Mouse (Mus musculus): ENCODE data around the gene Ldhb. TPM values are rescaled to one million over a fixed set of nuclear protein-coding genes. Genes with fewer than 3 reads are reported as not detected.
A peak's percentile ranks its signal among the peaks of the same experiment; 100 is the strongest.

Ldhb gene
- polyA plus RNA-seq, 1 experiment from 2014 or later: 149 TPM

DNA sequence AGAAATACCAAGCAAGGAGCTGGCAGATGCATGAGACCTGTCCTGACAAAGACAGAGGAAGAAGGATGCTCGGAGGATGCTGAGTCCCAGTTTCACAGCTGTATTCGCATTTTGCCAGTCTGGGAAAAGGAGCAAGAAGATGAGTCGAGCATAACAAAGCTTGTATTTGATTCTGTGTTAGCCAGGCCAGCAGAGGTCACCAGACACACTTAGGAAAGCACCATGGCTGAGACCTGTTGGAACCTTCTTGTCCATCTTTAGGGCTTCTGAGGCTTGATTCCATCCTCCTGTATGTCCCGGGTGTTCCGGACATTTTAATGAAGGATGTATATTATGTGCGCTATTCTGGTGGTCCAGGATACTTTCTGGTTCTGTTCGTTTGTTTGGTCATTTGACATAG, 30.5 kb downstream of the Ldhb start:
- WGBS: 77% methylated on average over 7 of the region's 7 CpGs
- Histone ChIP-seq H3K4me3 (ENCODE audit: low read depth, low read length) (no peak overlapping the region), H3K9ac (ENCODE audit: low read length) (no peak overlapping the region), H3K4me1 (replicated peaks; ENCODE audit: control insufficient read depth, insufficient read depth, low read length) (no peaks in the 10 kb centered on the region), H3K36me3 (ENCODE audit: control insufficient read depth, insufficient read depth, low read length) (no peaks in the 10 kb centered on the region), H3K4me2 (ENCODE audit: low read length) (no peak overlapping the region), H3K9me3 (ENCODE audit: control insufficient read depth, low read length) (no peaks in the 10 kb centered on the region), H3K27me3 (replicated peaks; ENCODE audit: control insufficient read depth, insufficient read depth, low read length) (no peaks in the 10 kb centered on the region), H3K27ac (ENCODE audit: low read depth) (no peak overlapping the region)
- DNase-seq (ENCODE audit: low spot score) (no peak), ATAC-seq (replicated peaks; ENCODE audit: low FRiP score, low TSS enrichment, low read depth) (no peak)

GRCm38 (mm10) chr6:142472801-142473203, 35.0 kb downstream of the Ldhb start, which contains the start of gene Gys2:
Gene Gys2 (minus strand): TSS chr6:142473109.
- ATAC-seq (replicated peaks; ENCODE audit: low FRiP score, low TSS enrichment, low read depth) (no peak), DNase-seq (ENCODE audit: low spot score) (no peak)
- Histone ChIP-seq H3K27me3 (replicated peaks; ENCODE audit: control insufficient read depth, insufficient read depth, low read length) (no peaks in the 10 kb centered on the region), H3K4me2 (ENCODE audit: low read length) (no peak within 1 kb of the TSS), H3K9me3 (ENCODE audit: control insufficient read depth, low read length) (no peaks in the 10 kb centered on the region), H3K9ac (ENCODE audit: low read length) (no peak within 1 kb of the TSS), H3K4me1 (replicated peaks; ENCODE audit: control insufficient read depth, insufficient read depth, low read length) (no peaks in the 10 kb centered on the region), H3K4me3 (ENCODE audit: low read depth, low read length) (no peak within 1 kb of the TSS), H3K27ac (ENCODE audit: low read depth) (no peak within 1 kb of the TSS), H3K36me3 (ENCODE audit: control insufficient read depth, insufficient read depth, low read length) (no peaks in the 10 kb centered on the region)
- WGBS: 68% methylated on average over 4 of the region's 4 CpGs

- DNase-seq (ENCODE audit: low spot score) (no peak), ATAC-seq (replicated peaks; ENCODE audit: low FRiP score, low TSS enrichment, low read depth) (no peak)
- no peaks in the 10 kb centered on the region for H3K4me1 ChIP-seq (replicated peaks; ENCODE audit: control insufficient read depth, insufficient read depth, low read length)
- no peak overlapping the region for H3K9ac ChIP-seq (ENCODE audit: low read length)
- no peaks in the 10 kb centered on the region for H3K36me3 ChIP-seq (ENCODE audit: control insufficient read depth, insufficient read depth, low read length)
- H3K9me3 ChIP-seq (ENCODE audit: control insufficient read depth, low read length): no peaks in the 10 kb centered on the region
- WGBS: 74% methylated on average over 8 of the region's 8 CpGs
- no peak overlapping the region for H3K4me3 ChIP-seq (ENCODE audit: low read depth, low read length)
- H3K27me3 ChIP-seq (replicated peaks; ENCODE audit: control insufficient read depth, insufficient read depth, low read length): no peaks in the 10 kb centered on the region
- no peak overlapping the region for H3K27ac ChIP-seq (ENCODE audit: low read depth)
- no peak overlapping the region for H3K4me2 ChIP-seq (ENCODE audit: low read length)
Measured at GRCm38 (mm10) chr6:142471141-142471540, 36.6 kb downstream of the Ldhb start.

DNA sequence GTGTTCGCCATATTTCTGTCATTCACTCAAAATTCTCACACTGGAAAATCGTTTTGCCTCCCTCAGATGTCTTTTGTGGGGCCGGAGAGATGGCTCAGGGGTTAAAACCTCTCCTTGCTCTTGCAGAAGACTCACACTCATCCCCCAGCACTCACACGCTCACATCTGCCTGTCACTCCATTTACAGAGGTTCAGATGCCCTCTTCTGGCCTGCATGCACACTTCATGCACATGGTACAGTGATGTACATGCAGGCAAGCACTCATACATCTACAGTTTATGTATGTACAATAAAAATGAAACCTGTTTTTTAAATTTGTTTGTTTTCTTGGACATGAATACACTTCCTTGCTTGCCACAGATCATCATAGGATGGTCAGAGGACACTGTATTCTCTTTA, 38.2 kb downstream of the Ldhb start:
- no peak overlapping the region for H3K4me2 ChIP-seq (ENCODE audit: low read length)
- no peak for DNase-seq (ENCODE audit: low spot score)
- H3K9me3 ChIP-seq (ENCODE audit: control insufficient read depth, low read length): no peaks in the 10 kb centered on the region
- WGBS: 58% methylated on average over 4 of the region's 4 CpGs
- no peak overlapping the region for H3K9ac ChIP-seq (ENCODE audit: low read length)
- H3K27me3 ChIP-seq (replicated peaks; ENCODE audit: control insufficient read depth, insufficient read depth, low read length): no peaks in the 10 kb centered on the region
- H3K27ac ChIP-seq (ENCODE audit: low read depth): no peak overlapping the region
- no peak overlapping the region for H3K4me3 ChIP-seq (ENCODE audit: low read depth, low read length)
- H3K4me1 ChIP-seq (replicated peaks; ENCODE audit: control insufficient read depth, insufficient read depth, low read length): no peaks in the 10 kb centered on the region
- H3K36me3 ChIP-seq (ENCODE audit: control insufficient read depth, insufficient read depth, low read length): no peaks in the 10 kb centered on the region
- no peak for ATAC-seq (replicated peaks; ENCODE audit: low FRiP score, low TSS enrichment, low read depth)

DNA sequence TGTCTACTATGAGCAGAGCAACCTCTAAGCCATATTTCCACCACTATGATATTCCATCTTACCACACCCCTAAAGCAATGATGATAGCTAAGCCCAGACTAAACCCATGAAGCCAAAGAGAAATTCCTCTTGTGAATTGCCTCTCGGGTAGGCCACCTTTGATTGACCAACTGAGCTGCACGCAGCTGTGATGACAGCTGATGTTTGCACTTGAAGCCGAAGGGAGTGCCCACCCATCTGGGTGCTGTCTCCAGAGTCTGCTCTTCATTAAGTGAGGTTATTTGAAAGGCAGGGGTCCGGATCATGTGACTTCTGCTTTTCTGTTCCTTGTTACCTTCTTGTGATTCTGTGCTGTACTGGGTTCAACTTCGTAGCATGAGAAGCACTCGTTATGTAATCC, 45.6 kb downstream of the Ldhb start:
- no peak overlapping the region for H3K4me2 ChIP-seq (ENCODE audit: low read length)
- no peak overlapping the region for H3K27ac ChIP-seq (ENCODE audit: low read depth)
- H3K4me3 ChIP-seq (ENCODE audit: low read depth, low read length): no peak overlapping the region
- ATAC-seq (replicated peaks; ENCODE audit: low FRiP score, low TSS enrichment, low read depth): no peak
- DNase-seq (ENCODE audit: low spot score): no peak
- 76% methylated on average over 6 of the region's 6 CpGs for WGBS
- H3K9ac ChIP-seq (ENCODE audit: low read length): no peak overlapping the region
- H3K4me1 ChIP-seq (replicated peaks; ENCODE audit: control insufficient read depth, insufficient read depth, low read length): peaks cover 6% of the 10 kb centered on the region; the same call in 1 of the 2 replicates
- no peaks in the 10 kb centered on the region for H3K9me3 ChIP-seq (ENCODE audit: control insufficient read depth, low read length)
- no peaks in the 10 kb centered on the region for H3K27me3 ChIP-seq (replicated peaks; ENCODE audit: control insufficient read depth, insufficient read depth, low read length)
- no peaks in the 10 kb centered on the region for H3K36me3 ChIP-seq (ENCODE audit: control insufficient read depth, insufficient read depth, low read length)

DNA sequence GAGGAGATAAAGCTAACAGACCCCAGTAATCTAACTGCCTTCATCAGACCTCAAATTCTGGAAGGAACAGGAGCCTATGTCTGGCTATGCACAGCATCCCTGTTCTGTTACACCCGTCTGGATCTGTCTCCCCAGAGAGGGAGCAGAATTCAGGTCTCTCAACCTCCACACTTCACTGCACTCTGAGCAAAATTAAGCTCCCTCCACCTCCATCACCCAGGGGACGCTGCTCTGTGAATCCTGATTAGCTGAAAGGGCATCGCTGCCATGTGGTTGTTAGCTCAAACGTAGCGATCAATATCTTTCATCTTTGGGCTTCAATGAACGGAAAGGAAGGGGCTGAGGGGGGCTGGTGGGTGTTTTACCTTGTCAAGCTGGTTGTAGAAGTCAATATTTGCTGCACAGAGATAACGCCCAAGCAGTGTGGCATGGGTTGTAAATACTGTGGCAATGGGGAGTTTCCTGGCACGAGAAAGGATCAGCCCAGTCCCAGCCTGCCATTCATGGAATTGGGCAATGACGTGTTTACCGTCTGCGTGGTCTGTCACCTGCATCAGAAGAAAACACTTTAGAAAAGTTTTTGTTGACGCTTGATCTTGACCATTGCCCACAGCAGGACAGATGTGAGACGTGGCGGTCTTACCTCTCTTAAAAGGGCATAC, 48.6 kb downstream of the Ldhb start:
- ATAC-seq (replicated peaks; ENCODE audit: low FRiP score, low TSS enrichment, low read depth) (no peak), DNase-seq (ENCODE audit: low spot score) (no peak)
- Histone ChIP-seq H3K9ac (ENCODE audit: low read length) (no peak overlapping the region), H3K4me3 (ENCODE audit: low read depth, low read length) (no peak overlapping the region), H3K9me3 (ENCODE audit: control insufficient read depth, low read length) (no peaks in the 10 kb centered on the region), H3K4me2 (ENCODE audit: low read length) (no peak overlapping the region), H3K27me3 (replicated peaks; ENCODE audit: control insufficient read depth, insufficient read depth, low read length) (no peaks in the 10 kb centered on the region), H3K36me3 (ENCODE audit: control insufficient read depth, insufficient read depth, low read length) (no peaks in the 10 kb centered on the region), H3K4me1 (replicated peaks; ENCODE audit: control insufficient read depth, insufficient read depth, low read length) (peaks cover 6% of the 10 kb centered on the region; the same call in 1 of the 2 replicates), H3K27ac (ENCODE audit: low read depth) (no peak overlapping the region)
- 69% methylated on average over 14 of the region's 14 CpGs for WGBS

DNA sequence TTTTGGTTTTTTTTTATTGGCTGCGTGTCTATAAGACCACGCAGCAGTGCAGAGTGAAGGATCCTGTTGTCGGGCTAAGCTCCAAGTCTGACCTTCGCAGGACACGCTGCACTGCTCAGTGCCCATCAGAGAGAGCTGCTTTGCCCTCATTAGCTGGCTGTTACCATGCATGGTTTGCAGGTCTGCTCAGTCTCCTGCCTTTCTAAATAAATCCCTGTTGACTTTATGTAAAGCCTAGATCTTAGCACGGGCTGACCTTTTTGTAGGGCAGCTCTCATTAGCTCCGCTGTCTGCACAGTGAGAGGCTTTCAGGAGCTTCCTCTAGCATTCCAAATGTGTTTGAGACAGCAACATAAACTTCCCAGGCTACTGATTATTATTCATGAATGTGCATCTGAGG, 49.7 kb downstream of the Ldhb start:
- ATAC-seq (replicated peaks; ENCODE audit: low FRiP score, low TSS enrichment, low read depth) (no peak), DNase-seq (ENCODE audit: low spot score) (no peak)
- Histone ChIP-seq H3K9me3 (ENCODE audit: control insufficient read depth, low read length) (no peaks in the 10 kb centered on the region), H3K27ac (ENCODE audit: low read depth) (no peak overlapping the region), H3K27me3 (replicated peaks; ENCODE audit: control insufficient read depth, insufficient read depth, low read length) (no peaks in the 10 kb centered on the region), H3K36me3 (ENCODE audit: control insufficient read depth, insufficient read depth, low read length) (no peaks in the 10 kb centered on the region), H3K4me3 (ENCODE audit: low read depth, low read length) (no peak overlapping the region), H3K4me2 (ENCODE audit: low read length) (no peak overlapping the region), H3K4me1 (replicated peaks; ENCODE audit: control insufficient read depth, insufficient read depth, low read length) (peaks cover 6% of the 10 kb centered on the region; the same call in 1 of the 2 replicates), H3K9ac (ENCODE audit: low read length) (no peak overlapping the region)
- WGBS: 26% methylated on average over 7 of the region's 7 CpGs

GRCm38 (mm10) chr6:142455314-142455996, 52.3 kb downstream of the Ldhb start:
- Histone ChIP-seq H3K9ac (ENCODE audit: low read length) (no peak overlapping the region), H3K4me3 (ENCODE audit: low read depth, low read length) (no peak overlapping the region), H3K27me3 (replicated peaks; ENCODE audit: control insufficient read depth, insufficient read depth, low read length) (no peaks in the 10 kb centered on the region), H3K4me2 (ENCODE audit: low read length) (no peak overlapping the region), H3K27ac (ENCODE audit: low read depth) (no peak overlapping the region), H3K36me3 (ENCODE audit: control insufficient read depth, insufficient read depth, low read length) (no peaks in the 10 kb centered on the region), H3K9me3 (ENCODE audit: control insufficient read depth, low read length) (no peaks in the 10 kb centered on the region), H3K4me1 (replicated peaks; ENCODE audit: control insufficient read depth, insufficient read depth, low read length) (peaks cover 6% of the 10 kb centered on the region; the same call in 1 of the 2 replicates)
- 64% methylated on average over 7 of the region's 7 CpGs for WGBS
- DNase-seq (ENCODE audit: low spot score): no peak
- peak; percentile 60; the same call in 1 of the 2 replicates for ATAC-seq (replicated peaks; ENCODE audit: low FRiP score, low TSS enrichment, low read depth)

GRCm38 (mm10) chr6:142453311-142453710, 54.4 kb downstream of the Ldhb start:
- no peak overlapping the region for H3K4me2 ChIP-seq (ENCODE audit: low read length)
- 77% methylated on average over 2 of the region's 2 CpGs for WGBS

More at GRCm38 (mm10) chr6:142453311-142453710, 54.4 kb downstream of the Ldhb start:
- DNase-seq (ENCODE audit: low spot score): no peak
- no peaks in the 10 kb centered on the region for H3K36me3 ChIP-seq (ENCODE audit: control insufficient read depth, insufficient read depth, low read length)
- no peak overlapping the region for H3K27ac ChIP-seq (ENCODE audit: low read depth)
- ATAC-seq (replicated peaks; ENCODE audit: low FRiP score, low TSS enrichment, low read depth): no peak
- H3K27me3 ChIP-seq (replicated peaks; ENCODE audit: control insufficient read depth, insufficient read depth, low read length): no peaks in the 10 kb centered on the region
- 0 out of 2 replicates have a peak, but pooled peaks cover 4% of the 10 kb centered on the region for H3K4me1 ChIP-seq (replicated peaks; ENCODE audit: control insufficient read depth, insufficient read depth, low read length)
- H3K9ac ChIP-seq (ENCODE audit: low read length): no peak overlapping the region
- no peak overlapping the region for H3K4me3 ChIP-seq (ENCODE audit: low read depth, low read length)
- no peaks in the 10 kb centered on the region for H3K9me3 ChIP-seq (ENCODE audit: control insufficient read depth, low read length)
